Mouse (Mus musculus): ENCODE measurements around the gene CK137956. TPM values are rescaled to one million over a fixed set of nuclear protein-coding genes. Genes with fewer than 3 reads are reported as not detected.

CK137956 gene
- 0.08 and 0.20 TPM in 2 replicates for polyA plus RNA-seq (2014; fragmentation: Nextera tagmentation; extraction: Ambion mirVana)

GRCm38 (mm10) chr4:127970901-127971868 is at the start of gene CK137956:
TSS of gene CK137956 (minus strand) at chr4:127970951.
- Histone ChIP-seq H3K36me3 (replicated peaks; ENCODE audit: control insufficient read depth, insufficient read depth, low read depth, low read length) (no peaks in the 10 kb centered on the region), H3K4me2 (ENCODE audit: low read depth, low read length) (no peak within 1 kb of the TSS), H3K27ac (replicated peaks; ENCODE audit: low read depth, low read length) (no peak within 1 kb of the TSS), H3K4me3 (ENCODE audit: low read depth, low read length) (no peak within 1 kb of the TSS), H3K27me3 (ENCODE audit: control insufficient read depth, insufficient read depth, low read length) (peaks cover 27% of the 10 kb centered on the region), H3K9ac (replicated peaks; ENCODE audit: low read length) (no peak within 1 kb of the TSS), H3K4me1 (ENCODE audit: control insufficient read depth, insufficient read depth, low read length) (no peaks in the 10 kb centered on the region), H3K9me3 (replicated peaks; ENCODE audit: control insufficient read depth, low read length) (no peaks in the 10 kb centered on the region)
- ATAC-seq (replicated peaks; ENCODE audit: insufficient number of reproducible peaks, low FRiP score, low TSS enrichment, low read depth) (no peak), DNase-seq (ENCODE audit: low spot score) (no peak)
- 3% methylated on average over 39 of the region's 39 CpGs for WGBS

- H3K27ac ChIP-seq (replicated peaks; ENCODE audit: low read depth, low read length), result no peak overlapping the region
- no peaks in the 10 kb centered on the region for H3K9me3 ChIP-seq (replicated peaks; ENCODE audit: control insufficient read depth, low read length)
- no peak overlapping the region for H3K9ac ChIP-seq (replicated peaks; ENCODE audit: low read length)
- no peaks in the 10 kb centered on the region for H3K4me1 ChIP-seq (ENCODE audit: control insufficient read depth, insufficient read depth, low read length)
- 85% methylated on average over 2 of the region's 2 CpGs for WGBS
- ATAC-seq (replicated peaks; ENCODE audit: insufficient number of reproducible peaks, low FRiP score, low TSS enrichment, low read depth) (no peak), DNase-seq (ENCODE audit: low spot score) (no peak)
- no peak overlapping the region for H3K4me3 ChIP-seq (ENCODE audit: low read depth, low read length)
- H3K36me3 ChIP-seq (replicated peaks; ENCODE audit: control insufficient read depth, insufficient read depth, low read depth, low read length), result no peaks in the 10 kb centered on the region
- H3K27me3 ChIP-seq (ENCODE audit: control insufficient read depth, insufficient read depth, low read length), result no peaks in the 10 kb centered on the region
- H3K4me2 ChIP-seq (ENCODE audit: low read depth, low read length), result no peak overlapping the region
Observed at GRCm38 (mm10) chr4:128019465-128019864, 48.7 kb upstream of the CK137956 start.

GRCm38 (mm10) chr4:128004797-128005452 is 34.2 kb upstream of the CK137956 start:
- DNase-seq (ENCODE audit: low spot score), result no peak
- Histone ChIP-seq H3K9ac (replicated peaks; ENCODE audit: low read length) (no peak overlapping the region), H3K27ac (replicated peaks; ENCODE audit: low read depth, low read length) (no peak overlapping the region), H3K4me1 (ENCODE audit: control insufficient read depth, insufficient read depth, low read length) (no peaks in the 10 kb centered on the region), H3K27me3 (ENCODE audit: control insufficient read depth, insufficient read depth, low read length) (no peaks in the 10 kb centered on the region), H3K4me2 (ENCODE audit: low read depth, low read length) (no peak overlapping the region), H3K9me3 (replicated peaks; ENCODE audit: control insufficient read depth, low read length) (no peaks in the 10 kb centered on the region), H3K4me3 (ENCODE audit: low read depth, low read length) (no peak overlapping the region), H3K36me3 (replicated peaks; ENCODE audit: control insufficient read depth, insufficient read depth, low read depth, low read length) (no peaks in the 10 kb centered on the region)
- 48% methylated on average over 3 of the region's 3 CpGs for WGBS
- no peak for ATAC-seq (replicated peaks; ENCODE audit: insufficient number of reproducible peaks, low FRiP score, low TSS enrichment, low read depth)

DNA sequence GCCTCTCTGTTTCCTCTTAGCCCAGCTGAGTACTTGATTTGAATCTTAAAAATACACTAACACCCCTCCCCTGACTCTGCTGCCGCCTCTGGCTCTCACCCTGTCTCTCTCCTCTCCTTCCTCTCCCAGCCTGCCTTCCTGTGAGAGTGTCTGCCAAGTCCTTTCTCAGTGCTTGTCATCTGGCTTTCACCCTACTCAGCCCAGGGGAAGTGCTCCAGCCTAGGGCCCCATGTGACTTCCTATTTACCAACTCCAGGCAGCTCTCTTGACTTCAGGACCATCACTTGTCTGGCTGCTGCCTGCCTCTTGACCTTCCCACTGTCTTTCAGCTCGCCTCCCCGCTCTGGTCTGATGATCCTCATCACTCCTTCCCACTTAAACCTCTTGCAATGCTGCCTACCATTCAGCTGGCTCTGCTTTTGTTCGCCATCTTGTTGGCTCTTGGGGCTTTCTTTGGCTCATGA is 31.9 kb upstream of the CK137956 start:
- no peaks in the 10 kb centered on the region for H3K27me3 ChIP-seq (ENCODE audit: control insufficient read depth, insufficient read depth, low read length)

GRCm38 (mm10) chr4:127999281-127999680 is 28.5 kb upstream of the CK137956 start:
- no peak overlapping the region for H3K9ac ChIP-seq (replicated peaks; ENCODE audit: low read length)
- no peaks in the 10 kb centered on the region for H3K27me3 ChIP-seq (ENCODE audit: control insufficient read depth, insufficient read depth, low read length)
- H3K4me1 ChIP-seq (ENCODE audit: control insufficient read depth, insufficient read depth, low read length), result no peaks in the 10 kb centered on the region
- H3K4me2 ChIP-seq (ENCODE audit: low read depth, low read length), result no peak overlapping the region
- no peaks in the 10 kb centered on the region for H3K9me3 ChIP-seq (replicated peaks; ENCODE audit: control insufficient read depth, low read length)
- DNase-seq (ENCODE audit: low spot score) (no peak), ATAC-seq (replicated peaks; ENCODE audit: insufficient number of reproducible peaks, low FRiP score, low TSS enrichment, low read depth) (no peak)
- H3K36me3 ChIP-seq (replicated peaks; ENCODE audit: control insufficient read depth, insufficient read depth, low read depth, low read length), result no peaks in the 10 kb centered on the region
- no peak overlapping the region for H3K4me3 ChIP-seq (ENCODE audit: low read depth, low read length)
- WGBS, result 80% methylated on average over 3 of the region's 3 CpGs
- no peak overlapping the region for H3K27ac ChIP-seq (replicated peaks; ENCODE audit: low read depth, low read length)

More for the DNA sequence above, 31.9 kb upstream of the CK137956 start:
- WGBS, result 71% methylated on average over 4 of the region's 4 CpGs
- H3K4me1 ChIP-seq (ENCODE audit: control insufficient read depth, insufficient read depth, low read length), result no peaks in the 10 kb centered on the region
- H3K27ac ChIP-seq (replicated peaks; ENCODE audit: low read depth, low read length), result no peak overlapping the region
- no peak for ATAC-seq (replicated peaks; ENCODE audit: insufficient number of reproducible peaks, low FRiP score, low TSS enrichment, low read depth)
- H3K4me3 ChIP-seq (ENCODE audit: low read depth, low read length), result no peak overlapping the region
- no peaks in the 10 kb centered on the region for H3K36me3 ChIP-seq (replicated peaks; ENCODE audit: control insufficient read depth, insufficient read depth, low read depth, low read length)
- no peak overlapping the region for H3K9ac ChIP-seq (replicated peaks; ENCODE audit: low read length)
- no peak overlapping the region for H3K4me2 ChIP-seq (ENCODE audit: low read depth, low read length)
- no peak for DNase-seq (ENCODE audit: low spot score)
- H3K9me3 ChIP-seq (replicated peaks; ENCODE audit: control insufficient read depth, low read length), result no peaks in the 10 kb centered on the region

- Histone ChIP-seq H3K27ac (replicated peaks; ENCODE audit: low read depth, low read length) (no peak overlapping the region), H3K4me1 (ENCODE audit: control insufficient read depth, insufficient read depth, low read length) (peaks cover 2% of the 10 kb centered on the region; the same call in 1 of the 2 replicates), H3K9ac (replicated peaks; ENCODE audit: low read length) (no peak overlapping the region), H3K27me3 (ENCODE audit: control insufficient read depth, insufficient read depth, low read length) (peaks cover 51% of the 10 kb centered on the region), H3K4me2 (ENCODE audit: low read depth, low read length) (no peak overlapping the region), H3K36me3 (replicated peaks; ENCODE audit: control insufficient read depth, insufficient read depth, low read depth, low read length) (no peaks in the 10 kb centered on the region), H3K9me3 (replicated peaks; ENCODE audit: control insufficient read depth, low read length) (no peaks in the 10 kb centered on the region), H3K4me3 (ENCODE audit: low read depth, low read length) (no peak overlapping the region)
- ATAC-seq (replicated peaks; ENCODE audit: insufficient number of reproducible peaks, low FRiP score, low TSS enrichment, low read depth) (no peak), DNase-seq (ENCODE audit: low spot score) (peak; percentile 28)
- WGBS, result 6% methylated on average over 18 of the region's 18 CpGs
Observed at GRCm38 (mm10) chr4:127989347-127989995, 18.7 kb upstream of the CK137956 start.

DNA sequence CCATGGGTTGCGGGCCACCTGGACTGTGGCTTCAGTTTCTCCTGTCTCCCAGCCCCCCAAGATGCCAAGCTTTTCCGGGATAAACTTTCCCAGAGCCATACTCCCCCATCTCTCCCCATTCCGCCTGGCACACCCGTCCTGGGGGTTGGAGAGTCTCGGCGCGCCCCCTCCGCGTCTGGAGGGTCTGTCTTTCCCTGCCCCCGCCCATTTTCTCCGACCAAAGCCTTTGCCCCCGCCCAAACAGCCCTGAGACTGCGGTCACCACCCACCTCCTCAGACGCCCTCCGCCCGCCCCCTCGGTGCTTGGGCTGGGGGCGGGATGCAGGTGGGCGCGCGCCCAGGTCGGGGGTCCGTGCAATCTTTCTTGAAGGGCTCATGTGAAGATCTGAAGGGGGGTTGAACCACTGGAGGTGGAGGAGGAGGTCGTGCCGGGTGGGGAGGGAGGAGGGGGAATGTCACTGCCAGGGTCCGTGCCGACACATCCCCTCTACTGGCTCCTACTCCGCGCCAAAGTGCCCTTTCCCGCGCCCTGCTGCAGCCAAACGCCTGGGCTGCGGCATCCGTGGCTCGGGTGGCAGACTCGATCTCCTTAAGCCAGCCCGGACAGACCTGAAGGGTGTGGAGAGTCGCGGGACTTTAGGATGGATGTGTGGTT is 17.9 kb upstream of the CK137956 start:
- H3K4me2 ChIP-seq (ENCODE audit: low read depth, low read length), result peak overlapping the region; percentile 76
- peaks cover 51% of the 10 kb centered on the region for H3K27me3 ChIP-seq (ENCODE audit: control insufficient read depth, insufficient read depth, low read length)
- under 1% methylated on average over 39 of the region's 39 CpGs for WGBS
- ATAC-seq (replicated peaks; ENCODE audit: insufficient number of reproducible peaks, low FRiP score, low TSS enrichment, low read depth) (no peak), DNase-seq (ENCODE audit: low spot score) (no peak)
- H3K9ac ChIP-seq (replicated peaks; ENCODE audit: low read length), result no peak overlapping the region; the same call in 1 of the 2 replicates
- H3K4me3 ChIP-seq (ENCODE audit: low read depth, low read length), result peak overlapping the region; percentile 38
- peaks cover 2% of the 10 kb centered on the region; the same call in 1 of the 2 replicates for H3K4me1 ChIP-seq (ENCODE audit: control insufficient read depth, insufficient read depth, low read length)
- H3K9me3 ChIP-seq (replicated peaks; ENCODE audit: control insufficient read depth, low read length), result no peaks in the 10 kb centered on the region
- no peaks in the 10 kb centered on the region for H3K36me3 ChIP-seq (replicated peaks; ENCODE audit: control insufficient read depth, insufficient read depth, low read depth, low read length)
- no peak overlapping the region for H3K27ac ChIP-seq (replicated peaks; ENCODE audit: low read depth, low read length)
